8 mouse cellular contexts compared by ENCODE assay signal in genomic region chr9:120934821-120935633, GRCm38 (mm10). TPM values are rescaled to one million over a fixed set of nuclear protein-coding genes. Genes with fewer than 3 reads are reported as not detected.
A peak's percentile ranks its signal among the peaks of the same experiment; 100 is the strongest.
DNase-seq lines count a peak whose midpoint lies in the region; ATAC-seq and TF ChIP-seq lines count a peak whose summit lies in the region.

No protein-coding gene starts in this region.

- no peaks in the 10 kb centered on the region for H3K9me3 ChIP-seq in hindbrain, embryonic 10.5 days
- H3K9me3 ChIP-seq in liver, embryonic 12.5 days (replicated peaks): no peaks in the 10 kb centered on the region
- no peaks in the 10 kb centered on the region for H3K9me3 ChIP-seq in stomach, postnatal 0 days (ENCODE audit: control insufficient read depth, low read length)

- peak overlapping the region; percentile 97 for H3K27ac ChIP-seq in hindbrain, embryonic 10.5 days
- H3K27ac ChIP-seq in liver, embryonic 12.5 days: peak overlapping the region; percentile 92
- H3K27ac ChIP-seq in stomach, postnatal 0 days (replicated peaks): peak overlapping the region; percentile 97

- no peaks in the 10 kb centered on the region for H3K27me3 ChIP-seq in hindbrain, embryonic 10.5 days (ENCODE audit: insufficient read depth, poor library complexity, severe bottlenecking)
- no peaks in the 10 kb centered on the region for H3K27me3 ChIP-seq in liver, embryonic 12.5 days (replicated peaks)
- H3K27me3 ChIP-seq in stomach, postnatal 0 days (ENCODE audit: control insufficient read depth, insufficient read depth, low read length): no peaks in the 10 kb centered on the region

- H3K9ac ChIP-seq in liver, embryonic 12.5 days: peak overlapping the region; percentile 93
- H3K9ac ChIP-seq in stomach, postnatal 0 days (ENCODE audit: low read length): peak overlapping the region; percentile 98

- WGBS in hindbrain, embryonic 10.5 days: 17% methylated on average over 14 of the region's 14 CpGs
- 9% methylated on average over 14 of the region's 14 CpGs for WGBS in liver, embryonic 12.5 days (ENCODE audit: insufficient replicate concordance)
- WGBS in stomach, postnatal 0 days: 2% methylated on average over 14 of the region's 14 CpGs

- no peak for ATAC-seq in liver, embryonic 12.5 days
- no peak for ATAC-seq in stomach, postnatal 0 days (ENCODE audit: low FRiP score, low TSS enrichment)
- ATAC-seq in activated CD4-positive, CD25-positive, alpha-beta regulatory T cell, adult 4 months: no peak

- DNase-seq in kidney, adult 11 months: peak; percentile 49
- DNase-seq in kidney, postnatal 4 days: no peak
- peak; percentile 17 for DNase-seq in c-Kit-negative CD71-positive TER-119-positive erythroid progenitor cells, embryonic 14.5 days (ENCODE audit: low read depth, low spot score)
- DNase-seq in hindbrain, embryonic 10.5 days (ENCODE audit: low spot score): no peak
- DNase-seq in stomach, postnatal 0 days (ENCODE audit: low spot score): no peak
- no peak for DNase-seq in layer of hippocampus, adult 9-10 months (ENCODE audit: low spot score)

- no peak for TF ChIP-seq EP300 in stomach, postnatal 0 days (optimal IDR thresholded peaks at IDR 0.05)

- peaks cover 61% of the 10 kb centered on the region for H3K4me1 ChIP-seq in hindbrain, embryonic 10.5 days (replicated peaks)
- peaks cover 57% of the 10 kb centered on the region for H3K4me1 ChIP-seq in liver, embryonic 12.5 days
- peaks cover 16% of the 10 kb centered on the region for H3K4me1 ChIP-seq in stomach, postnatal 0 days (replicated peaks; ENCODE audit: control insufficient read depth, insufficient read depth)

- peak overlapping the region; percentile 76 for H3K4me3 ChIP-seq in hindbrain, embryonic 10.5 days
- H3K4me3 ChIP-seq in liver, embryonic 12.5 days: peak overlapping the region; percentile 92
- peak overlapping the region; percentile 82 for H3K4me3 ChIP-seq in stomach, postnatal 0 days (ENCODE audit: low read depth, low read length)

- peak overlapping the region; percentile 82 for H3K4me2 ChIP-seq in liver, embryonic 12.5 days
- peak overlapping the region; percentile 77 for H3K4me2 ChIP-seq in stomach, postnatal 0 days (replicated peaks; ENCODE audit: low read depth)

- H3K36me3 ChIP-seq in hindbrain, embryonic 10.5 days: peaks cover 23% of the 10 kb centered on the region
- peaks cover 27% of the 10 kb centered on the region for H3K36me3 ChIP-seq in liver, embryonic 12.5 days
- H3K36me3 ChIP-seq in stomach, postnatal 0 days (ENCODE audit: control insufficient read depth, insufficient read depth, low read length): no peaks in the 10 kb centered on the region; the same call in 1 of the 2 replicates

- TF ChIP-seq CTCF in stomach, postnatal 0 days (IDR thresholded peaks at IDR 0.05; ENCODE audit: low read depth): no peak

RNA-seq across cellular contexts. Expression of gene Ctnnb1, which starts 6.0 kb away (rescaled TPM):
- polyA plus RNA-seq in hindbrain, embryonic 10.5 days (2016; fragmentation: Nextera tagmentation; extraction: Ambion mirVana): 496 and 622 TPM in 2 replicates
- polyA plus RNA-seq in liver, embryonic 12.5 days (2016; fragmentation: Nextera tagmentation; extraction: Ambion mirVana): 158 and 161 TPM in 2 replicates
- 220 and 244 TPM in 2 replicates for polyA plus RNA-seq in stomach, postnatal 0 days (2015; fragmentation: Nextera tagmentation; extraction: Ambion mirVana)
- polyA plus RNA-seq in activated CD4-positive, CD25-positive, alpha-beta regulatory T cell, adult 4 months (2017; shearing (Covaris generic)): 10 to 100 TPM; 72.8 to 83.1 TPM

Comparison
In these comparisons a context has a peak if more than half of its experiments do, and no peak if none do; other contexts are left out.
1. DNase-seq: peak in kidney, adult 11 months (single experiment) and c-Kit-negative CD71-positive TER-119-positive erythroid progenitor cells, embryonic 14.5 days (single experiment); none in kidney, postnatal 4 days (0 of 2), hindbrain, embryonic 10.5 days (single experiment), stomach, postnatal 0 days (single experiment) and layer of hippocampus, adult 9-10 months (single experiment).
2. Peak in every context shown above with its lines, with median percentiles within 50 percentile points of each other: H3K27ac ChIP-seq and H3K4me3 ChIP-seq.